In the genomic region with DNA sequence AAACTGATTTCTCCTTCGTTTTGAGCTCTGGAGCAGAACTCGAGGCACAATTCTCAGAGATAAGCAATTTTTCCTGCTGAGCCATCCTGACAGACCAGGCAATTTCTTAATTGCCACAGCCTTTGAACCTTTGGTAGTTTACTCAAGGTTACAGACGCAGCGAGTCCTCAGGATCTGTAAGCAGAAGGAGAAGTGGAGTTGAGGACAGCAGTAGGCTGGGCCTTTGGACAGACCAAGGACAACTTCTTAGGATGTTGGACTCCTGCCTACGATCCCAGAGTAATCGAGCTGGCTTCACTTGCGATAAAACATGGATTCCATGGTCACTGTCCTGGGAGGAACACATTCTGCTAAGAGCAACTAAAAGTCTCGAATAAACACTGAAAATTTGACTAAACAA, we compare ENCODE assay signal across 17 mouse cellular contexts.
A peak's percentile ranks its signal among the peaks of the same experiment; 100 is the strongest.
DNase-seq lines count a peak whose midpoint lies in the region; ATAC-seq and TF ChIP-seq lines count a peak whose summit lies in the region.
"Had no signal": no experiment of that assay in that cellular context is flagged by ENCODE, and none has a peak within 500 bp of the region (broad histone marks: within the 10 kb centered on the region; RNA-seq: fewer than 3 reads in every experiment).

No protein-coding gene starts in this region.

- H3K27me3 ChIP-seq in lung, embryonic 15.5 days: no peaks in the 10 kb centered on the region
- H3K27me3 ChIP-seq in intestine, embryonic 16.5 days (replicated peaks; ENCODE audit: control insufficient read depth, insufficient read depth, low read length): no peaks in the 10 kb centered on the region
- H3K27me3 ChIP-seq in small intestine, adult 2 months (ENCODE audit: control insufficient read depth, insufficient read depth, low read length): no peaks in the 10 kb centered on the region
- H3K27me3 ChIP-seq: heart, embryonic 13.5 days; hindbrain, embryonic 12.5 days; megakaryocyte, embryonic 14.5 days had no signal

- H3K4me1 ChIP-seq in lung, embryonic 15.5 days: peaks cover 46% of the 10 kb centered on the region
- H3K4me1 ChIP-seq in intestine, embryonic 16.5 days (ENCODE audit: control insufficient read depth, insufficient read depth, low read length): peaks cover 17% of the 10 kb centered on the region
- H3K4me1 ChIP-seq in small intestine, adult 2 months (ENCODE audit: control insufficient read depth, insufficient read depth, insufficient read length, low read length): peaks cover 42% of the 10 kb centered on the region; the same call in 1 of the 2 replicates

- H3K4me3 ChIP-seq in lung, embryonic 15.5 days: no peak overlapping the region
- no peak overlapping the region for H3K4me3 ChIP-seq in intestine, embryonic 16.5 days (ENCODE audit: low read length)
- no peak overlapping the region for H3K4me3 ChIP-seq in small intestine, adult 2 months (ENCODE audit: low read depth, low read length)
- H3K4me3 ChIP-seq: heart, embryonic 13.5 days; hindbrain, embryonic 12.5 days; megakaryocyte, embryonic 14.5 days had no signal

- 46% methylated on average over 8 of the region's 8 CpGs for WGBS in lung, embryonic 15.5 days
- WGBS in intestine, embryonic 16.5 days: 40% methylated on average over 8 of the region's 8 CpGs
- WGBS in small intestine, adult 2 months: 27% methylated on average over 8 of the region's 8 CpGs

- no peak overlapping the region for H3K4me2 ChIP-seq in lung, embryonic 15.5 days
- no peak overlapping the region for H3K4me2 ChIP-seq in intestine, embryonic 16.5 days (ENCODE audit: low read depth, low read length)
- H3K4me2 ChIP-seq: heart, embryonic 13.5 days; hindbrain, embryonic 12.5 days had no signal

- H3K9me3 ChIP-seq in lung, embryonic 15.5 days: no peaks in the 10 kb centered on the region
- no peaks in the 10 kb centered on the region for H3K9me3 ChIP-seq in intestine, embryonic 16.5 days (ENCODE audit: control insufficient read depth, low read length)
- H3K9me3 ChIP-seq: heart, embryonic 13.5 days; hindbrain, embryonic 12.5 days; megakaryocyte, embryonic 14.5 days had no signal

- no peaks in the 10 kb centered on the region for H3K36me3 ChIP-seq in lung, embryonic 15.5 days
- H3K36me3 ChIP-seq in intestine, embryonic 16.5 days (ENCODE audit: control insufficient read depth, insufficient read depth, low read length): no peaks in the 10 kb centered on the region
- H3K36me3 ChIP-seq in small intestine, adult 2 months (ENCODE audit: control insufficient read depth, insufficient read depth, low read length): no peaks in the 10 kb centered on the region
- H3K36me3 ChIP-seq: heart, embryonic 13.5 days; hindbrain, embryonic 12.5 days had no signal

- TF ChIP-seq CTCF in small intestine, adult 2 months (IDR thresholded peaks at IDR 0.05; ENCODE audit: extremely low read depth, insufficient read length, insufficient replicate concordance, low read depth, low read length): no peak

- H3K27ac ChIP-seq in lung, embryonic 15.5 days: peak overlapping the region; percentile 84
- H3K27ac ChIP-seq in intestine, embryonic 16.5 days (ENCODE audit: low read length): peak overlapping the region; percentile 46
- H3K27ac ChIP-seq in small intestine, adult 2 months (ENCODE audit: insufficient read depth, low read depth, low read length): peak overlapping the region; percentile 64
- H3K27ac ChIP-seq: heart, embryonic 13.5 days; hindbrain, embryonic 12.5 days had no signal

- TF ChIP-seq POLR2A in small intestine, adult 2 months (IDR thresholded peaks at IDR 0.05; ENCODE audit: low read depth, low read length): no peak

- peak; percentile 76 to 88 for DNase-seq in adrenal gland, adult (ENCODE audit: inconsistent age in 2 of 2, low spot score in 1 of 2)
- DNase-seq in adrenal gland, postnatal 4 days (ENCODE audit: low spot score in 2 of 2): no peak
- DNase-seq in lung, postnatal 14 days: no peak
- no peak for DNase-seq in layer of hippocampus, postnatal 14 days (ENCODE audit: low spot score in 2 of 2)
- DNase-seq in layer of hippocampus, postnatal 25 days (ENCODE audit: extremely low spot score in 1 of 2, low spot score in 1 of 2): no peak
- DNase-seq: cerebellum, adult 2 months; gastrocnemius, postnatal 25 days; left cerebral cortex, postnatal 4 days; right cerebral cortex, postnatal 4 days; thymus, adult 2 months had no signal

- no peak for ATAC-seq in lung, embryonic 15.5 days (ENCODE audit: borderline replicate concordance, extremely low read depth, low FRiP score, low TSS enrichment)
- ATAC-seq in intestine, embryonic 16.5 days: peak; percentile 32
- ATAC-seq: forebrain, embryonic 16.5 days had no signal

- H3K9ac ChIP-seq in lung, embryonic 15.5 days: no peak overlapping the region
- H3K9ac ChIP-seq in intestine, embryonic 16.5 days (ENCODE audit: low read depth, low read length): no peak overlapping the region
- H3K9ac ChIP-seq: heart, embryonic 13.5 days; hindbrain, embryonic 12.5 days had no signal

Comparison
In these comparisons a context has a peak if more than half of its experiments do, and no peak if none do; other contexts are left out.
1. DNase-seq: peak in adrenal gland, adult (2 of 2); none in adrenal gland, postnatal 4 days (0 of 2), lung, postnatal 14 days (single experiment), layer of hippocampus, postnatal 14 days (0 of 2) and layer of hippocampus, postnatal 25 days (0 of 2).
2. Peak in every context shown above with its lines, with median percentiles within 50 percentile points of each other: H3K27ac ChIP-seq.